Mouse (Mus musculus): ENCODE results near the gene Fam151a. TPM values are rescaled to one million over a fixed set of nuclear protein-coding genes. Genes with fewer than 3 reads are reported as not detected.
"Not testable (repeated sequence)": the region's sequence is repeated elsewhere in the genome, so short reads cannot be mapped to it uniquely, and the experiment has no call there.

Gene Fam151a
- total and polyA plus RNA-seq, 3 experiments = 0.23 to 0.31 (median 0.31) TPM

DNA sequence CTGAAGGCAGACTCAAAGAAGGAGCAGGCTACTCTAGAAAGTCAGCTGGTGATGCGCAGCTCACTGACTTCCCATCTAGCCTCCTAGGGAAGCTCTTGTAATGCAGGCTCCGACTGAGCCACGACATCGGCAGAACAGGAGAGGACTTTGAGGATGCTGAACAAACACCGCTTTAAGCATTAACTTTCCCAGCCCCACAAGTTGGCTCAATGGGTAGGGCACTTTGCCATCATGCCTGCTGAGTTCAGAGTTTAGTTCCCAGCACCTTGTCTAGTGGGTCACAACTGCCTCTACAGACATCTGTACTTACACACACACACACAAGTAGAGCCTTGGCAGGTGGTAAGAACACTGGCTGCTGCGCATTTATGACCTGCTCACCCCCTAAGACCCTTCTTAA, 18.0 kb downstream of the Fam151a start:
- Histone ChIP-seq H3K27ac (no peak overlapping the region), H3K4me3 (no peak overlapping the region), H3K4me1 (ENCODE audit: control insufficient read depth, insufficient read depth, low read length) (no peaks in the 10 kb centered on the region), H3K27me3 (ENCODE audit: control insufficient read depth, insufficient read depth, low read length) (no peaks in the 10 kb centered on the region), H3K79me2 (replicated peaks; ENCODE audit: control insufficient read depth, insufficient read depth, low read length) (no peaks in the 10 kb centered on the region), H3K9ac (ENCODE audit: low read depth, low read length) (no peak overlapping the region), H3K36me3 (ENCODE audit: control insufficient read depth, insufficient read depth, low read length) (no peaks in the 10 kb centered on the region)
- intact Hi-C loops (cut with DNase I) = no loop called here
- TF ChIP-seq POLR2A (IDR thresholded peaks at IDR 0.05; ENCODE audit: insufficient read depth, low read depth, low read length) = no peak
- TF ChIP-seq CTCF (IDR thresholded peaks at IDR 0.05) = no peak
- TF ChIP-seq EP300 (IDR thresholded peaks at IDR 0.05; ENCODE audit: insufficient read depth, low read depth, low read length) = no peak
- no peak for DNase-seq
- WGBS = 93% methylated on average over 6 of the region's 6 CpGs

- no peak for DNase-seq
- WGBS = 74% methylated on average over 7 of the region's 7 CpGs
- no peak overlapping the region for H3K27ac ChIP-seq
- no peaks in the 10 kb centered on the region for H3K79me2 ChIP-seq (replicated peaks; ENCODE audit: control insufficient read depth, insufficient read depth, low read length)
- H3K9ac ChIP-seq (ENCODE audit: low read depth, low read length) = no peak overlapping the region
- H3K4me1 ChIP-seq (ENCODE audit: control insufficient read depth, insufficient read depth, low read length) = no peaks in the 10 kb centered on the region
- H3K27me3 ChIP-seq (ENCODE audit: control insufficient read depth, insufficient read depth, low read length) = no peaks in the 10 kb centered on the region
- intact Hi-C loops (cut with DNase I) = no loop called here
- no peak for TF ChIP-seq CTCF (IDR thresholded peaks at IDR 0.05)
- no peak for TF ChIP-seq POLR2A (IDR thresholded peaks at IDR 0.05; ENCODE audit: insufficient read depth, low read depth, low read length)
- TF ChIP-seq EP300 (IDR thresholded peaks at IDR 0.05; ENCODE audit: insufficient read depth, low read depth, low read length) = no peak
- H3K4me3 ChIP-seq = no peak overlapping the region
- H3K36me3 ChIP-seq (ENCODE audit: control insufficient read depth, insufficient read depth, low read length) = no peaks in the 10 kb centered on the region
Observed at GRCm38 (mm10) chr4:106764166-106764565, 30.5 kb downstream of the Fam151a start.

DNA sequence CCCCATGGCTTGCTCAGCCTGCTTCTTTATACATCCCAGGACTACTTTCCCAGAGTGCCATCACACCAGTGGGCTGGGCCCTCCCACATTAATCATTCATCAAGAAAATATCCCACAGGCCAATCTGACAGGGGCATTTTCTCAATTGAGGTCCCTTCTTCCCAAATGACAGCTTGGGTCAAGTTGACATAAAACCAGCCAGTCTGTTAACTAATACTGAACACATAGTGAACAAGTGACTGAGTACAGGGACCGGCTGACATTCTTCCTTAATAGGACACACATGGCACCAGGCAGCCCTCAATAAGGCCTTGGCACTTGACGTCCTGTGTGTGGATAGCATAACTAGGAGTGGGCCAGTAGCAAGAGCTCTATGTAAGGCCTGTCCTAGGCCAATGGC, 35.6 kb downstream of the Fam151a start:
- no peak overlapping the region for H3K9ac ChIP-seq (ENCODE audit: low read depth, low read length)
- no peaks in the 10 kb centered on the region for H3K4me1 ChIP-seq (ENCODE audit: control insufficient read depth, insufficient read depth, low read length)
- no peaks in the 10 kb centered on the region for H3K36me3 ChIP-seq (ENCODE audit: control insufficient read depth, insufficient read depth, low read length)
- no peak for TF ChIP-seq CTCF (IDR thresholded peaks at IDR 0.05)
- TF ChIP-seq EP300 (IDR thresholded peaks at IDR 0.05; ENCODE audit: insufficient read depth, low read depth, low read length) = no peak
- no peak for TF ChIP-seq POLR2A (IDR thresholded peaks at IDR 0.05; ENCODE audit: insufficient read depth, low read depth, low read length)
- H3K4me3 ChIP-seq = no peak overlapping the region
- H3K27me3 ChIP-seq (ENCODE audit: control insufficient read depth, insufficient read depth, low read length) = no peaks in the 10 kb centered on the region
- no peaks in the 10 kb centered on the region for H3K79me2 ChIP-seq (replicated peaks; ENCODE audit: control insufficient read depth, insufficient read depth, low read length)
- DNase-seq = no peak
- intact Hi-C loops (cut with DNase I) = no loop called here
- H3K27ac ChIP-seq = no peak overlapping the region
- 85% methylated on average over 2 of the region's 2 CpGs for WGBS

DNA sequence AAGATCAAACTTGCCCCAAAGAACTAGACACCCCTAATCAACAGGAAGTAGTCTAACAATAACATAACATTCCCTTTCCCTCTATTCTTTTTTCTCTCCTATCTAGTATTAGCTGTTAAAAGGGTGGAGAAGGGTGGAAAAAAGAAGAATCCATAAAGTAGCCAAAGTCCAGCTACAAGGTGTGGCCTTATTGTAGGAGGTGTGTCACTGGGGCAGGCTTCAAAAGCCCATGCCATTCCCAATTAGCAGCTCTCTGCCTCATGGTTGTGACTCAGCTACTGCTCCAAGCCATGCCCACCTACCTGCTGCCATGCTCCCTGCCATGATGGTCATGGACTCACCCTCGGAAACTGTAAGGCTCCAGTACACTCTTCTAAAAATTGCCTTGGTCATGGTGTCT, 38.9 kb downstream of the Fam151a start:
- H3K4me3 ChIP-seq = no peak overlapping the region
- H3K9ac ChIP-seq (ENCODE audit: low read depth, low read length) = no peak overlapping the region
- DNase-seq = no peak
- no peaks in the 10 kb centered on the region for H3K36me3 ChIP-seq (ENCODE audit: control insufficient read depth, insufficient read depth, low read length)
- no peaks in the 10 kb centered on the region for H3K4me1 ChIP-seq (ENCODE audit: control insufficient read depth, insufficient read depth, low read length)
- TF ChIP-seq POLR2A (IDR thresholded peaks at IDR 0.05; ENCODE audit: insufficient read depth, low read depth, low read length) (no peak), CTCF (IDR thresholded peaks at IDR 0.05) (no peak), EP300 (IDR thresholded peaks at IDR 0.05; ENCODE audit: insufficient read depth, low read depth, low read length) (no peak)
- intact Hi-C loops (cut with DNase I) = no loop called here
- WGBS = 92% methylated on average over 1 of the region's 1 CpGs
- no peaks in the 10 kb centered on the region for H3K79me2 ChIP-seq (replicated peaks; ENCODE audit: control insufficient read depth, insufficient read depth, low read length)
- no peak overlapping the region for H3K27ac ChIP-seq
- no peaks in the 10 kb centered on the region for H3K27me3 ChIP-seq (ENCODE audit: control insufficient read depth, insufficient read depth, low read length)

GRCm38 (mm10) chr4:106775767-106776166, 42.1 kb downstream of the Fam151a start:
- DNase-seq; intact Hi-C loops (cut with DNase I); H3K27me3 ChIP-seq (ENCODE audit: control insufficient read depth, insufficient read depth, low read length); H3K4me1 ChIP-seq (ENCODE audit: control insufficient read depth, insufficient read depth, low read length); H3K36me3 ChIP-seq (ENCODE audit: control insufficient read depth, insufficient read depth, low read length); H3K79me2 ChIP-seq (replicated peaks; ENCODE audit: control insufficient read depth, insufficient read depth, low read length); H3K4me3 ChIP-seq; H3K27ac ChIP-seq; H3K9ac ChIP-seq (ENCODE audit: low read depth, low read length): not testable (repeated sequence)
- WGBS = 92% methylated on average over 6 of the region's 6 CpGs
- TF ChIP-seq CTCF (IDR thresholded peaks at IDR 0.05) = peak; percentile 36

- Histone ChIP-seq H3K4me1 (ENCODE audit: control insufficient read depth, insufficient read depth, low read length) (peaks cover 8% of the 10 kb centered on the region), H3K27me3 (ENCODE audit: control insufficient read depth, insufficient read depth, low read length) (no peaks in the 10 kb centered on the region), H3K36me3 (ENCODE audit: control insufficient read depth, insufficient read depth, low read length) (no peaks in the 10 kb centered on the region), H3K27ac (no peak overlapping the region), H3K4me3 (no peak overlapping the region), H3K79me2 (replicated peaks; ENCODE audit: control insufficient read depth, insufficient read depth, low read length) (no peaks in the 10 kb centered on the region), H3K9ac (ENCODE audit: low read depth, low read length) (no peak overlapping the region)
- WGBS = 55% methylated on average over 3 of the region's 3 CpGs
- no peak for DNase-seq
- intact Hi-C loops (cut with DNase I) = no loop called here
- no peak for TF ChIP-seq CTCF (IDR thresholded peaks at IDR 0.05)
- TF ChIP-seq POLR2A (IDR thresholded peaks at IDR 0.05; ENCODE audit: insufficient read depth, low read depth, low read length) = no peak
- no peak for TF ChIP-seq EP300 (IDR thresholded peaks at IDR 0.05; ENCODE audit: insufficient read depth, low read depth, low read length)
Observed at GRCm38 (mm10) chr4:106776998-106777397, 43.3 kb downstream of the Fam151a start.
